Mouse (Mus musculus): ENCODE data around the gene Ttll12. TPM values are rescaled to one million over a fixed set of nuclear protein-coding genes. Genes with fewer than 3 reads are reported as not detected.

The Ttll12 gene
- polyA plus RNA-seq, 1 experiment, result not detected

GRCm38 (mm10) chr15:83583419-83584156, 11.4 kb downstream of the Ttll12 start:
- Histone ChIP-seq H3K4me1 (ENCODE audit: control insufficient read depth, insufficient read depth, low read length) (no peaks in the 10 kb centered on the region), H3K4me3 (ENCODE audit: insufficient read depth, low read depth, low read length) (no peak overlapping the region), H3K27ac (ENCODE audit: insufficient read depth, low read depth, low read length) (no peak overlapping the region)
- TF ChIP-seq CTCF (IDR thresholded peaks at IDR 0.05; ENCODE audit: insufficient read depth, low read depth, low read length), result no peak
- no peak for TF ChIP-seq POLR2A (IDR thresholded peaks at IDR 0.05; ENCODE audit: insufficient read depth, low read depth, low read length)
- WGBS, result 74% methylated on average over 8 of the region's 8 CpGs

GRCm38 (mm10) chr15:83582931-83583330, 12.0 kb downstream of the Ttll12 start:
- H3K4me1 ChIP-seq (ENCODE audit: control insufficient read depth, insufficient read depth, low read length), result no peaks in the 10 kb centered on the region
- 56% methylated on average over 4 of the region's 4 CpGs for WGBS
- H3K27ac ChIP-seq (ENCODE audit: insufficient read depth, low read depth, low read length), result no peak overlapping the region
- TF ChIP-seq POLR2A (IDR thresholded peaks at IDR 0.05; ENCODE audit: insufficient read depth, low read depth, low read length) (no peak), CTCF (IDR thresholded peaks at IDR 0.05; ENCODE audit: insufficient read depth, low read depth, low read length) (no peak)
- H3K4me3 ChIP-seq (ENCODE audit: insufficient read depth, low read depth, low read length), result no peak overlapping the region

GRCm38 (mm10) chr15:83576651-83577050, 18.3 kb downstream of the Ttll12 start:
- TF ChIP-seq CTCF (IDR thresholded peaks at IDR 0.05; ENCODE audit: insufficient read depth, low read depth, low read length) (no peak), POLR2A (IDR thresholded peaks at IDR 0.05; ENCODE audit: insufficient read depth, low read depth, low read length) (no peak)
- H3K4me3 ChIP-seq (ENCODE audit: insufficient read depth, low read depth, low read length), result no peak overlapping the region
- H3K4me1 ChIP-seq (ENCODE audit: control insufficient read depth, insufficient read depth, low read length), result no peaks in the 10 kb centered on the region
- 95% methylated on average over 9 of the region's 9 CpGs for WGBS
- no peak overlapping the region for H3K27ac ChIP-seq (ENCODE audit: insufficient read depth, low read depth, low read length)

DNA sequence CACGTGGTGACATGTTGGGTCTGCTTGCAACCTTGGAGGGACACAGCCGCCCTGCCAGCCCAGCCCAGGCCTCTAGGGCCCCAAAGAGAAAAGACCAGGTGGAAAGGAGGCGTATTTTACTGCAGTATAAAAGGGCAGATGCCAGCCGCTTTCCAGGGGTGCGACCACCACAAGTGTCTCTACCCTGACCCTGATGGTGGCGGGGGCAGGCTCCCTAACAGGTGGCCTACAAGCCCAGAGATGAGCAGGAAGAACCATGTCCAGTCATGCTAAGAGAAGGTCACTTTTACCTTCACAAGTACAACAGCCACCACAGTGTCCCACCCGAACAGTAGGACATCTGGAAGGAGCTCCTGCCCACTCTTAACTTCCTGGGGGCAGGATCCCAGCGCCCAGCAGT, 19.4 kb downstream of the Ttll12 start:
- no peak for TF ChIP-seq CTCF (IDR thresholded peaks at IDR 0.05; ENCODE audit: insufficient read depth, low read depth, low read length)
- TF ChIP-seq POLR2A (IDR thresholded peaks at IDR 0.05; ENCODE audit: insufficient read depth, low read depth, low read length), result no peak
- H3K27ac ChIP-seq (ENCODE audit: insufficient read depth, low read depth, low read length), result no peak overlapping the region
- WGBS, result 93% methylated on average over 8 of the region's 8 CpGs
- H3K4me1 ChIP-seq (ENCODE audit: control insufficient read depth, insufficient read depth, low read length), result no peaks in the 10 kb centered on the region
- no peak overlapping the region for H3K4me3 ChIP-seq (ENCODE audit: insufficient read depth, low read depth, low read length)

GRCm38 (mm10) chr15:83574731-83575351, 20.1 kb downstream of the Ttll12 start:
- H3K27ac ChIP-seq (ENCODE audit: insufficient read depth, low read depth, low read length), result no peak overlapping the region
- H3K4me3 ChIP-seq (ENCODE audit: insufficient read depth, low read depth, low read length), result no peak overlapping the region
- 84% methylated on average over 6 of the region's 6 CpGs for WGBS
- TF ChIP-seq CTCF (IDR thresholded peaks at IDR 0.05; ENCODE audit: insufficient read depth, low read depth, low read length), result no peak
- TF ChIP-seq POLR2A (IDR thresholded peaks at IDR 0.05; ENCODE audit: insufficient read depth, low read depth, low read length), result no peak
- no peaks in the 10 kb centered on the region for H3K4me1 ChIP-seq (ENCODE audit: control insufficient read depth, insufficient read depth, low read length)

GRCm38 (mm10) chr15:83573606-83574005, 21.4 kb downstream of the Ttll12 start:
- Histone ChIP-seq H3K4me1 (ENCODE audit: control insufficient read depth, insufficient read depth, low read length) (no peaks in the 10 kb centered on the region), H3K4me3 (ENCODE audit: insufficient read depth, low read depth, low read length) (no peak overlapping the region), H3K27ac (ENCODE audit: insufficient read depth, low read depth, low read length) (no peak overlapping the region)
- TF ChIP-seq POLR2A (IDR thresholded peaks at IDR 0.05; ENCODE audit: insufficient read depth, low read depth, low read length) (no peak), CTCF (IDR thresholded peaks at IDR 0.05; ENCODE audit: insufficient read depth, low read depth, low read length) (no peak)
- 94% methylated on average over 12 of the region's 12 CpGs for WGBS

- 85% methylated on average over 4 of the region's 4 CpGs for WGBS
- Histone ChIP-seq H3K4me3 (ENCODE audit: insufficient read depth, low read depth, low read length) (no peak overlapping the region), H3K27ac (ENCODE audit: insufficient read depth, low read depth, low read length) (no peak overlapping the region), H3K4me1 (ENCODE audit: control insufficient read depth, insufficient read depth, low read length) (no peaks in the 10 kb centered on the region)
- TF ChIP-seq POLR2A (IDR thresholded peaks at IDR 0.05; ENCODE audit: insufficient read depth, low read depth, low read length) (no peak), CTCF (IDR thresholded peaks at IDR 0.05; ENCODE audit: insufficient read depth, low read depth, low read length) (no peak)
Measured at GRCm38 (mm10) chr15:83572132-83572531, 22.8 kb downstream of the Ttll12 start.

DNA sequence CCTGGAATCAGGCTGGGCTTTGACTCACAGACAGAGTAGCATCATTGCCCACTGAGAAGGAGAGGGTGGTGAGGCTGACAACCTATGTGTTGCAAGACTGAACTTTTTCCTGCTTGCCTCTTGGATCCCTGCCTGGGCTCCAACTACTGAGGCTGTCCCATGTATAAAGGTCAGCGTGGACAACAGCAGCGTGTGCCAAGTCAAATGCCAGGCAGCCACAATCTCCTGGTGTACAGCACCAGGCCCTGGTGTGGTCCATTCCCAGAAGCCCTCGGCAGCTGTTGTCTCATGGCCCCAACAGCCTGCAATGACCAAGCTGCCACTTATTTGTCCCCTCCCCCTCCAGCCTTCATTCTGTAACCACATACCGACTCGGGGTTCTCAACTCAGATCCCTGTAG, 23.3 kb downstream of the Ttll12 start:
- Histone ChIP-seq H3K27ac (ENCODE audit: insufficient read depth, low read depth, low read length) (no peak overlapping the region), H3K4me1 (ENCODE audit: control insufficient read depth, insufficient read depth, low read length) (no peaks in the 10 kb centered on the region), H3K4me3 (ENCODE audit: insufficient read depth, low read depth, low read length) (no peak overlapping the region)
- no peak for TF ChIP-seq CTCF (IDR thresholded peaks at IDR 0.05; ENCODE audit: insufficient read depth, low read depth, low read length)
- no peak for TF ChIP-seq POLR2A (IDR thresholded peaks at IDR 0.05; ENCODE audit: insufficient read depth, low read depth, low read length)
- 82% methylated on average over 5 of the region's 5 CpGs for WGBS

DNA sequence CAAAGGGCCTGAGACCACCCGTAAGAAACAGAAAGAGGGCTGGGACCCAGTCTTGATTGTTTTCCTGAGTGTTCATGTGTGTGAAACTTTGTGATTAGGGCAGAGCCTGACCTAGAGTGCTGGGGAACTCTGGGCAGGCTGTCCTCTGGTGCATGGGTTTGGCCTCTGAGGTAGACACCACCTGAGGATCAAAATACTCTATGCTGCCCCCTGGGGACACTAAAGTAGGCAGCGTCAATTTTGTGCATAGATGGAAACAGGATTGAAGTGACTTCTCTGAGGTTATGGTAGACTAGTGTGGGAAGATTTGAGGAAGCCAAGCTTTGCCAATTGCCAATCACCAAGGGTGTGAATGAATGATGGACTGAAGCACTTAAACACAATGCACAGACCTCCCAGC, 24.3 kb downstream of the Ttll12 start:
- 68% methylated on average over 2 of the region's 2 CpGs for WGBS
- no peak for TF ChIP-seq CTCF (IDR thresholded peaks at IDR 0.05; ENCODE audit: insufficient read depth, low read depth, low read length)
- Histone ChIP-seq H3K4me1 (ENCODE audit: control insufficient read depth, insufficient read depth, low read length) (no peaks in the 10 kb centered on the region), H3K27ac (ENCODE audit: insufficient read depth, low read depth, low read length) (no peak overlapping the region), H3K4me3 (ENCODE audit: insufficient read depth, low read depth, low read length) (no peak overlapping the region)

Measured in olfactory bulb, adult 2 months (tissue).